Mouse (Mus musculus) ES-E14 (cell line): ENCODE measurements around the gene Pdzd9. TPM values are rescaled to one million over a fixed set of nuclear protein-coding genes. Genes with fewer than 3 reads are reported as not detected.

Experiments used
- DNase-seq: peaks from one replicate; pipeline ENCODE4 v3.0.0-alpha.2; 2013; ENCODE audit warnings: low read depth, low spot score
- H3K27ac ChIP-seq: 2 replicates; pipeline ENCODE4 v1.5.1; 2012; ENCODE audit warnings: low read depth, mild to moderate bottlenecking, low read length, moderate library complexity, mixed read lengths; ENCODE audit not compliant: poor library complexity, insufficient read depth, severe bottlenecking
- H3K36me3 ChIP-seq: 2 replicates; pipeline ENCODE4 v1.6.1; 2012; ENCODE audit warnings: mild to moderate bottlenecking, low read length, moderate library complexity, mixed read lengths; ENCODE audit not compliant: control insufficient read depth, poor library complexity, insufficient read depth, severe bottlenecking
- H3K4me1 ChIP-seq, 2 experiments: fragments of 150-350 bp in 1 of 2; sonication (generic) in 1 of 2; 2 replicates each; pipeline ENCODE4 v1.6.1; 2012; ENCODE audit warnings: low read length in 2 of 2, mild to moderate bottlenecking in 1 of 2, mixed read lengths in 1 of 2; ENCODE audit not compliant: control insufficient read depth in 2 of 2, insufficient read depth in 2 of 2, poor library complexity in 1 of 2
- H3K4me3 ChIP-seq, 2 experiments: fragments of 150-350 bp in 1 of 2; sonication (generic) in 1 of 2; 2 replicates each; pipeline ENCODE4 v1.5.1; 2012; ENCODE audit warnings: low read length in 2 of 2, low read depth in 1 of 2, mild to moderate bottlenecking in 1 of 2, mixed read lengths in 1 of 2; ENCODE audit not compliant: insufficient read depth in 1 of 2, poor library complexity in 1 of 2, severe bottlenecking in 1 of 2
- H3K9ac ChIP-seq: 2 replicates; pipeline ENCODE4 v1.6.1; 2012; ENCODE audit warnings: low read depth, mild to moderate bottlenecking, low read length, mixed read lengths; ENCODE audit not compliant: poor library complexity, insufficient read depth, severe bottlenecking
- H3K9me3 ChIP-seq: fragments of 150-350 bp; sonication (generic); 2 replicates; pipeline ENCODE4 v1.6.1; 2012; ENCODE audit warnings: low read depth, mild to moderate bottlenecking, low read length; ENCODE audit not compliant: control insufficient read depth, insufficient read depth
- CHD2 ChIP-seq: IDR thresholded peaks from 2 replicates; pipeline ENCODE4 v1.6.1; 2014; ENCODE audit warnings: mild to moderate bottlenecking, low read depth, low read length, inconsistent platforms
- HCFC1 ChIP-seq: IDR thresholded peaks from 2 replicates; pipeline ENCODE4 v1.6.1; 2012; ENCODE audit warnings: low read length, inconsistent platforms, borderline replicate concordance; ENCODE audit not compliant: insufficient read depth
- MAFK ChIP-seq: IDR thresholded peaks from 2 replicates; pipeline ENCODE4 v1.6.1; 2014; ENCODE audit warnings: mild to moderate bottlenecking, low read depth, low read length, inconsistent platforms; ENCODE audit not compliant: insufficient read depth
- ZC3H11A ChIP-seq: IDR thresholded peaks from 2 replicates; pipeline ENCODE4 v1.6.1; 2012; ENCODE audit warnings: low read depth, mild to moderate bottlenecking, inconsistent platforms, low read length, borderline replicate concordance
- ZNF384 ChIP-seq: IDR thresholded peaks from 2 replicates; pipeline ENCODE4 v1.6.1; 2012; ENCODE audit warnings: low read depth, low read length, inconsistent platforms
- in situ Hi-C, 2 experiments: fragments of 600-800 bp; cut with MboI; formaldehyde crosslinking; loops; one replicate each; pipeline ENCODE4 v1.15.1; 2025; ENCODE audit warnings: low sequenced_read_pairs in 2 of 2, inconsistent platforms in 1 of 2; ENCODE audit not compliant: unreplicated experiment in 2 of 2
- total RNA-seq: library from RNA; depleted of rRNA; stranded (reverse); fragments of 300-350 nt; gene quantifications from 2 replicates; pipeline ENCODE4 v1.2.3, GENCODE M21; 2012; rRNA removed

The Pdzd9 gene
- total RNA-seq, 1 experiment = 0.58 TPM

DNA sequence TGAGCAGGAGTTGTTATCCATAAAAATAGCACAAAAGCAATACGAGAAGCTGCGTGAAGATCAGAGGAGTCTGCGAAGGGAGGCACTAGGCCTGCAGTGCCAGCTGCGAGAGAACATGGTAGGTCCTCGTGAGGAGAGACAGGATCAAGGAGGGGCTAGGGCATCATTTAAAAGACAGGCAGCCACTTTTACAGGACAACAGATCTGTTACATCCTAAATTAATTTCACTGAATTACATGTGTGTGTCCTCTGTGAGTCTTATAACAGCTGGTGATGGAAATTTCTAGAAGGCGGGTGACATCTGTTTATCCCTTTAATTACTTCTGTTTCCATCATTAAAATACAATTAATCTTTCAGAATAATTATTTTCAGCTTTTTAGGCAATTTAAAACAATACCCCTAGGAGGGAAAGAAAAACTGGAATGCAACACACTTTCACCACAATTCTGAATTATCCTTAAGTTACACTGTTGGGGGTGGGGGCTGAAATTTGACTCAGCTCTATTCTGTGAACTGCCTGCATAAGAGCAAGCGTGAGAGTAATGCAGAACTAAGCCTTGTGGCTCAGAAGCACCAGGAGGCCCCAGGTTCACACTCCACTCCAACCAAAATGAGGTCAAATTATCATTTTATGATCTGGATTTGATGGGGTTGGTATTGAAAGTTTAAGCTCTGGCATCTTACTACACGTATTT is 49.9 kb downstream of the Pdzd9 start:
- H3K9me3 ChIP-seq = no peaks in the 10 kb centered on the region
- H3K36me3 ChIP-seq = no peaks in the 10 kb centered on the region
- no peak overlapping the region for H3K27ac ChIP-seq
- DNase-seq = no peak
- in situ Hi-C loops = no loop called here
- no peaks in the 10 kb centered on the region for H3K4me1 ChIP-seq
- H3K4me3 ChIP-seq = no peak overlapping the region
- no peak overlapping the region for H3K9ac ChIP-seq
- TF ChIP-seq CHD2 (no peak), HCFC1 (no peak), ZC3H11A (no peak), MAFK (no peak), ZNF384 (no peak)

Other genes starting within 250 kb of the Pdzd9 start
- gene Uqcrc2, start 35.2 kb downstream of the Pdzd9 start, total RNA-seq = 102 and 114 TPM in 2 replicates
- 21.6 and 22.1 TPM in 2 replicates for gene Mosmo, start 7.3 kb upstream of the Pdzd9 start, total RNA-seq
- 0.16 and 0.18 TPM in 2 replicates for gene Vwa3a, start 69.0 kb upstream of the Pdzd9 start, total RNA-seq
- not detected in 2 replicates for gene Gm5737, start 142.0 kb upstream of the Pdzd9 start, total RNA-seq
- 13.6 and 32.9 TPM in 2 replicates for gene Eef2k, start 172.5 kb upstream of the Pdzd9 start, total RNA-seq
- gene Polr3e, start 247.4 kb upstream of the Pdzd9 start, total RNA-seq = 44.4 and 51.1 TPM in 2 replicates